Mouse (Mus musculus): ENCODE results near the gene Epc2. TPM values are rescaled to one million over a fixed set of nuclear protein-coding genes. Genes with fewer than 3 reads are reported as not detected.
A peak's percentile ranks its signal among the peaks of the same experiment; 100 is the strongest.

The Epc2 gene
- polyA plus RNA-seq (2015; fragmentation: Nextera tagmentation; extraction: Ambion mirVana), result 7.4 and 8.0 TPM in 2 replicates

DNA sequence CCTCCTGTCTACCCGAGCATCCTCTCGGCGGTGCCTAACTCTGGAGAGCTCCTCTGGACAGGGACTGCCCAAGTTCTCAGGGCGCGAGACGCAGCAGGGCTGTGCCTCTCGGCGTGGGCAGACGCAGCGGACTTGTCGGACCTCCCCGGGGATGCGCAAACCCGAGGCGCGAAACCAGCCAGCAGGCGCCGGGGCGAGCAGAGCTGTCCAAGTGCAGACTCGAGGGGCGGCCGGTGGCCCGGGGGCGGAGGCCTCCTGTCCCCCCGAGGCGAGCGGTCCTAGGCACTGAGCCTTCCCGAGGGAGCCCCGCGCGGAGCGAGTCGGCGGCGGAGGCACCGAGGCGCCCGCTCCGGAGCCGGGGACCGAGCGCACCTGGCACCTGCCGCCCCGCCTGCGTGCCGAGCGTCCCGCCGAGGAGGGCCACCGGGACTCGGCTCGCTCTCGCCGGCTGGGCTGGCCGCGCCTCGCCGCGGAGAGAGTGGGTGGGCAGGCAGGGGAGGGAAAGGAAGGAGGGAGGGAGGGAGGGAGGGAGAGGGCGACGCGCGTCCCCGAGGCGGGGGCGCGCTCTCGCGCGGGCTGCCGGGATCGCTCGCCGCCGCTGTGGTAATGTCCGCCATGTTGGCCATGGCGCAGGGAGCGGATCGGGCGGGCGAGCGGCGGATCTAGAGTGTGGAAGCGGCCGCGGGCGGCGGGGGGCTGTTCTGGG, at the start of gene Epc2:
Epc2 (plus strand) TSS at position 556 of the 706 bp plus-strand sequence.
- DNase-seq (ENCODE audit: low spot score), result peak; percentile 88

DNA sequence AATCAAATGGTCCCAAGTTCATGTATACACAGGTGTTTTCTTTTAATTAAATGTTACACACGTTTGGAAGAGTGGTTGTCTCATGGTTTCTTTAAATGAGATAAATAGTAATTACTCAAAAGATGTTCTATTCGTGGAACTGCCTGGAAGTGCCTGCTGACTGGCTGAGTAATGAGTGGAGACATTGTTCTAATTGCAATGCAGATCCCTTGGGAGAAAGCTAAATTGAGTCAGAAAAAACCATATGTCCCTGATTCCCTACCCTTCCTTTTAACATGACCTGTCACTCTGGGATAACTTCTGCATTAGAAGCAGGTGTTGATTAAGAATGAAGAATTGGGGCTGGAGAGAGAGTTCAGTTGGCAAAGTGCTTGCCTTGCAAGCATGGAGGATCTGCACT, 45.3 kb upstream of the Epc2 start:
- no peak for DNase-seq (ENCODE audit: low spot score)

DNA sequence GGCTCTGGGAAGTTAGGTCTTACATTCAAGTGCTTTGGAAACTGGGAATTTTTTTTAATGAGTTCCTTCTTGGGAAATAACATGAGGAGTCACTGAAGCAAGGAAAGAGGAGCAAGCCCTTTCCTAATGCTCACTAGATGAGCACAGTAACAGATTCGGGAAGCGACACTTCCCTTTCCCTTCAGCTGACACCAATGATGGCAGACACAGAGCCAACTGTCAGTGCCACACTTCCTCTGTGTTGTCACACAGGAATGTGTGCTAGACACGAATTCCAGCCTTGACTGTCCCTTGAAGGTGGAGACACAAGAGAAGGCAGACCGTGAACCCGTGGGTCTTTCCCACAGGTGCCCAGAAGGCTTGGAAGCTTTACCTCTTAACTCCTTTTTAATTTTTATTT, 39.6 kb upstream of the Epc2 start:
- no peak for DNase-seq (ENCODE audit: low spot score)

DNA sequence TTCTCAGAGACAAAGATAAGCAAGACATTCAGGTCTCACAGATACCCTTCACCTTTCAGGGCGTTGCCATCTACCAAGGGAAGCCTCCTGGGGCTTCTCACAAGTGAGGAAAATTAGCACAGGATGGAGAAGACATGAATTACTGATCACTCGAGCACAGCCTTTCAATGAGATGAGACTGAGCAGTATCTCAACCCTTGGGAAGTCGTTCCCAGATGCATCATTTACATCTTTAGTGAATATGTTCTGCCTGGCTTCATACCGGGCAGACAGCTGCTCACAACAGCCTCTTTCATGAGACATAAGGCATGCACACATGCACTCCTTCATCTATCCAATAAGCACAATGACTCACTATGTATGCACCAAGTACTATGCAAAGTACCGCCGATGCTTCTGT, 38.7 kb upstream of the Epc2 start:
- DNase-seq (ENCODE audit: low spot score), result no peak

DNA sequence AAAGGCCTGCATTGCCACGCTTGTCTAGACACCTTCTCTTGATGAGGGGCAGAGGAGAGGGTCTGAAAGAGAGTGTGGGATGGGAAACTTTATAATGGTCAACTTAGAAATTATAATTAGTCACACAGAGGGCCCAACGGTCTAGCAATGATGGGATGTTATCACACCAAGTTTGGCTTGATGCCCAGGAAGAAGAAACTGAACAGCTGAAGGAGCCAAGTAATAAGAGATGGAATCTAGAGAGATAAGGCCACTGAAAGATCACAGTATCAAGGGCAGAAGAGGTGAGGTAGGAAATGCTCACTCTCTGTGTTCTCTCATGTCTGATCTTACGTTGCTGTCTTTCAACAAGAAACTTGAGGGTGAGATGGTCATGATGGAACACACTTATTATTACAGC, 35.4 kb upstream of the Epc2 start:
- DNase-seq (ENCODE audit: low spot score), result no peak

DNA sequence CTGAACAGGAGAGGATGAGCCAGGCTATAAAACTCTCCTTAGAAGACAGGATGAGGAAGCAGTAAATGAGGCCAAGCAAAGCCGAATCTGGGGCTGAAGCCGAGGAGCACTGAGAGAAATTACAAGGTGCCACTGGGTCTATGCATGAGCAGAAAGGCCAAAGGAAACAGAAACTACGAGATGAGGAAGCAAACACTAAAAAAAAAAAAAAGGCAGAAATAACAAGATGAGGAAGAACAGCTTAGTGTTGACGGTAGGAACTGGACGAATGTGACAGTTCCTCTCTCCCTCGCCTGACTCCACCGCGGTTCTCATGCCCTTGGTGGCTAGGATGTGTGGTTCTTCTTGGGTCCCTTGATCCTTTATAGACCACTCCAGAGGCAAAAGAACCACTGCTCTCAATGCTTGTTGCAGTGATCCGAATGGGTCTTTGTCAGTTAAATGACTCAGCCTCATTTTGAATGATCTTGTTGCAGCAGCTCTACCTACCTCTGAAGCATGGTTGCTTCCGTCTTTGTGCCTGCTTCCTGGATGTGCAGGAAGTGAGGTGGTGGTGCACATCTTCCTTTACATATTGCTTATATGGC, 34.2 kb upstream of the Epc2 start:
- peak; percentile 55 for DNase-seq (ENCODE audit: low spot score)

DNA sequence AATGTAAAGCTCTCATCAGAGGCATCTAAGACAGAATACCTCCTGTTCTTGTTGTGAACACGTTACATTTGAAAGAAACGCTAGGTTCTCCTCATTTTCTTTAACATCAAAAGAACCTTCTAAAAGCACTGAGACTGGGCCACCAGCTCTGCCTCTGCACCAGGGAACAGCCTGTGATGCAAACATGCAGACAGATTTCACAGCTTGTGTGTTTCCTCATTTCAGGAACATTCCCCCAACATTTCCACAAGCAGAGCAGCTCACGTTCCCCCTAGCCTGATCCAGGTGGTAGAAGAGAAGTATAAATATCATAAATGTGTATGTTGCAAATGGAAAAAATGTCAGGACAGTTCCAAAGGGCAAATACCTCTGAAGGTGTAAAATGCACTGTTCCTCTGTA, 30.9 kb upstream of the Epc2 start:
- no peak for DNase-seq (ENCODE audit: low spot score)

DNA sequence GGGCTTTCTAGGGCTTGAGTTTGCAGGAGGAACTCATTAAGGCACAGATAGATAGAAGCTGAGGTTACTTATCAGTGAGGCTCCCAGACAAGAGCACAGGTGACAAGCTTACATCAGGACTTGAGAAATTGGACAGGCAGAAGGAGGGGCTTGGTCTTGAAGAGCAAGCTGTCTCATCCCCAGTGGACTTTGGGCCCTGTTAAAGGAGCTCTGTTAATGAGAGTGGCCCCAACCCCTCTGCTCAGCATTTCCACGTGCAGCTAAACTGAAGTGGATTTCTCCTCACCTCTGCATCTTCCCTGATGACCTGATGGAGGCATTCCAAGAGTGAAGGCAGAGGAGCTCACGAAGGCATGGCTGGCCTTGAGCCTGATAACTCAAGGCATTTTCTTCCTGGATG, 27.4 kb upstream of the Epc2 start:
- DNase-seq (ENCODE audit: low spot score), result no peak

DNA sequence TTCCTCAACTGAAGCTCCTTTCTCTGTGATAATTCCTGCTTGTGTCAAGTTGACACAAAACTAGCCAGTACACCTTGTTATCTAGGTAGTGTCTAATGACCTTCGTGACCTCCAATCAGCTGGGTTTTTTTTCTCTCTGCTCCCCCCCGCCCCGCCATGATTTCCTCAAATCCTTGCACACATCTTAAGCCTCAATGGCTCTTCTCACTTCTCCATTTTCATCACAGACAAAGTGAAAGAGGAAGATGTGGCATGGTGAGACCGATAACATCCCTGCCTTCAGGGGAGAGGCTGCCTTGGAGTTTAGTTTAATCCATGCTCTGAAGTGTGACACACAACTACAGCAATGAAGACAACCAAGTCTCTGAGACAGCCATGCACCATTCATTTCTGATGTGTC, 26.5 kb upstream of the Epc2 start:
- no peak for DNase-seq (ENCODE audit: low spot score)

DNA sequence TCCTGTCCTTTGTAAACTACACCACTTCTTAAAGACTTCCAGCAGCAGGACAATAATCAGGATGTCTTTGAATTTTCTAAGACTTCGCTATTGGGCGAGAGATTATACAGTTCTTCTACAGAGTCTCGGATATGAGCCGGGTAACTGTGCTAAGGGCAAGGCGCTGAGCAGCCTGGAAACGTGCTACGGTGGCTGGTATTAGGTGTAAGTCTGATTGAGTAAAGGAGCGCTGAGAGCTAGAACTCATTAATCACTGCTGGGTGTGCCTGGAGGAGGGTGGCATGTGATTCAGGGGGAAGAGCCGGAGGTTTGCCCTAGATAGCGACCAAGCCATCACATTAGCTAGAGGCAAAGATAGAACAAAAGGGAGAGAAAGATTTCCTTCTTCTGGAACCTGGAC, 25.1 kb upstream of the Epc2 start:
- no peak for DNase-seq (ENCODE audit: low spot score)

DNA sequence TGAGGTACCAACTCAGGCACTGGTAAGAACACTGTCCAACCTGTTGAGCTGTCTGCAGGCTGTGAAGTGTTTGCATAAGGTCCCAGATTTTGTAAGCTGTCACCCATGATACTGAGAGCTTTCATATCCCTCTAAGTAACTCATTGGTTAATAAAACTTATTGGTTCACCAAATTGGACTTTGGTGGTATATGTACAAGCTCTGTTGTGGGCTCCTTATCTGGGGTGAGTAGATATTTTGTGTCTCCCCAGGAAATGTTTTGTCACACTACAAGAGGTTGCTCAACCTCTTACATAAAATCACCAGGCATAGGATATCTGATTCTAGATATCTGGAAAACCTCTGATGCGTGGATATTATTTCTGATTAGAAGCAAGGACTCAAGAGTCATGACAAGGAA, 20.3 kb upstream of the Epc2 start:
- no peak for DNase-seq (ENCODE audit: low spot score)

DNA sequence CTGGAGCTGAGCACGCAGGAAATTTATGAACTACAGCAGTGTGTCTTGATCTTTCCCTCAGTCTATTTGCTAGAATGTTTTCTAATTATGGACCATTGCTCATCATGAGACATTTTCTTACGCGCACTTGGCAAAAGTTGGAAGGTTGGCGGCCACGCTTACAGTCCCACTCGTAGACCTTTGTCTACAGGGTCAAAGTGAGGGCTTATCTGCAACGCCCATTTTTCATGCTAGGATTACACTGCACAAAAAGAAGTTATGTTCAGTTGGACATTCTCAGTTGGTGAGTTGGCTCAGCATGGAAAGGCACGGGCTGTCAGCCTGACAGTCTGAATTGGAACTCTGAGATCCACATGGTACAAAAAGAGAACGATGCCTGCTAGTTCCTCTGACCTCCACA, 18.1 kb upstream of the Epc2 start:
- no peak for DNase-seq (ENCODE audit: low spot score)

DNA sequence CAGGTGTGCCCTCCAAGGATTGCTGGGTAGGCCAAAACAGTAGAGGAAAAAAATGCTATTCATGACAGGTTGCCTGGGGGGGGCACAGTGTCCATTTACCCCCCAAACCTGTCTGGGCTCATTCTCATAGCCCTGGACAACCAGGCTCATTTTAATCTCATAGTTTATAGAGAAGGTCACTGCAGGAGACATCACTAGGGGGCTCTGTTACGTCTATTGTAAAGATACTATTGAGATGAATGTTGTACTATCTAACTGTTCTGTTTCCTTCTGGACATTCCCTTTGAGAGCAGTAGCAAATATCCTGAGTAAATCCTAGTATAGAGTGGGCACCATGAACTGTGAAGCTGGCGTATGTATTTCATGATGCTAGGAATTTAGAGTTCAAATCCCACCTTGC, 5.0 kb upstream of the Epc2 start:
- DNase-seq (ENCODE audit: low spot score), result no peak

DNA sequence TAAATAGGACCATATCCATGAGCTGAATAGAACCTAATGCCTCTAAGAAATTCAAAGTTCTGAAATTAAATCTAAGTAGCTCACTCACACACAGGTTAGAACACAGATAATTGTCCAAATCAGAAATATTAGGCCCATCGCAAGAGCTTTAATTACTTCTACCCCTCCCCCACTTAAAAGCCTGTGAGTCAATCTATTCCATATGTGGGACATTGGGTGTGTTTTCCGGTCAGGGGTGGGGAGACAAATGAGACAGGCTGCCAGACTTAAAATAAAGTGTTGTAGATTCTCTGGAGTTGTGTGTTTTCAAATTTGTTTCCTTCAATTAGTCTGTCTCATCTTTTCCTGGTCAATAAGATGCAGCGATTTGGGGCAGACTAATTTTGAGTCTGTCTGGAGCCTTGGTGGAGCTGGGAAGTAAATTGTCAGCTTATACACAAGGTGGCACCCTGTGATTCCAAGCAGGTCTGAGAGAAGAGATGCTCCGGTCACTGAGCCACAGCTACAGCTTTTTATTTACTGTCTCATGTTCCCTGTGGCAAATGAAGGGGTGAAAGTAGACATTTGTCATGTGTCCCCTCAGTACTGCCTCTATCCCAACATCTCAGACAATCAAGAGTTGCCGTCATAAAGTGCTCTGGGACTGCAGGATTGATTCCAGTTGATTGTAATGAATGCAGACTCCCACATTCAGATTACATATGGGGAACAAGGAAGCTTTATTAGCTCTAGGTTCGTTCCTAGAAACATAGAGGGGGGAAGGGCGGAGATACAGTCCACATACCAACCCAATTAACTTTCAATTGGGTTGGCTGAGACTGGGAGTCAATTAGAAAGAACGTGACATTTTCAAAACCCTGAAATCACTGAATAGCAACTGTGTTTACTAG, 3.5 kb upstream of the Epc2 start:
- no peak for DNase-seq (ENCODE audit: low spot score)

DNA sequence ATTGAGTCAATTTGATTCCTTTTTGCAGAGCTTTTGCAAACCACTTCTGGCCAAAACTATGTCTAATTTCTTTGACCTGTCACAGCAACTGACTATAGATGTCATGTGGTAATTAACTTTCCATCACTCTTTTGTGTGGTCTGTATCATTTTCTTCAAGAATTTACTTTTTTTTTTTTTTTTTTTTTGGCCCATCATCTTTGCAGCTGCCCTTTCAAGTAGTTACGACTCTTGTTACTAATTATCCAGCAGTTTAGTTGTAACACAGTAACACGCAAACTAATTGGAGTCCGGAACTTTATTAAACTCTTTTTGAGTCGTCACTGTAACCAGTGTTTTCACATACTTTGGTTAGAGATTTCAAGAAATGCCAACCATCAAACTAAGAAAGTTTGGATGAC, 819 bp upstream of the Epc2 start:
- no peak for DNase-seq (ENCODE audit: low spot score)

DNA sequence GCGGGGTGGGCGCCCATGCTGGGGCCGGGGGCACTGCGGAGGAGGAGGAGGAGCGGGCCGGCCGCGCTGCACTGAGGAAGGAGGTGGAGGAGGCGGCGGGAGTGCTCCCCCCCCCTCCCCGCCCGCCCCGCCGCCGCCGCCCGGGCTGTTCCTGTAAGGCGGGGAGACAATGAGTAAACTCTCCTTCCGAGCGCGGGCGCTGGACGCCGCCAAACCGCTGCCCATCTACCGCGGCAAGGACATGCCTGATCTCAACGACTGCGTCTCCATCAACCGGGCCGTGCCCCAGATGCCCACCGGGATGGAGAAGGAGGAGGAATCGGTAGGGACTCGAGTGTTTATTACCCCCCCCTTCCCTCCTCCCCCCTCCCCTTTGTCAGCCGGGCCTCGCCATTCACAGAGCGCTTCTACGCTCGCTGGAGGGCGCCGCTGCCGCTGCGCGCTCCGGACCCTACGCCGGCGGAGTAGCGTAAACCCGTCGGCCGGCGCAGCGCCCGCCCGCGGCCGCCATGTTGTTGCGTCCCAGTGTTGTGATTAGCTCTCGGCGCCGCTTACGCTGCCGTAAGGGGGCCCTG, 438 bp downstream of the Epc2 start:
- peak; percentile 96 for DNase-seq (ENCODE audit: low spot score)

DNA sequence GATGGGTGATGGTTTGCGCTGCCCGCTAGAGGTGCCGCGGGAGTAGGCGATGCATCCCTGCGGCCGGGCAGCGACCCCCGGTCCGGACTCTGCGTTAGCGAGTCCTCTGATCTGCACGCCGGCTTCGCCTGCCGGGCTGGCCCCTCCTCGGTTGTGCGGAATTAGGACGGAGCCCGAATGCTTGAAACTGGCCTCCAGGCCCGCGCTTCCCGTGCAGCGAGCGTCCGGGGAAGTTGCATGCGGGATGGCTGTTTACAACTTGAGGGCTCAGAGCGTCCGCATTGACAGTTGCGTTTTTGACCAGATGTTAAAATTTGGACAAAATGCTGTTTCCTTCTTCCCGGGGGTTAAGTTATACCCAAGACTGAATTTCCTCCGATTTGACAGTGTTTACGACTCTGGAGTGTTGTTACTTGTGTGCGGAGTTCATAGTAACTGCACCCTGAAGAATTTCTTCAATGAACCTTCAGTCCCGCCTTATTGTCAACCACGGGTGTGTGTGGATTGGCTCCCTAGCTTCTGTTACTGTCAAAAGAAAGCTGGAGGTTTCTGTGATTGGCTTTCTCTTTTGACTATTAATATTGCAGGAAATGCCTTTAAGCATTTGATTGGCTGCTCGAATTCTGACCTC, 1.3 kb downstream of the Epc2 start:
- peak; percentile 90 for DNase-seq (ENCODE audit: low spot score)

DNA sequence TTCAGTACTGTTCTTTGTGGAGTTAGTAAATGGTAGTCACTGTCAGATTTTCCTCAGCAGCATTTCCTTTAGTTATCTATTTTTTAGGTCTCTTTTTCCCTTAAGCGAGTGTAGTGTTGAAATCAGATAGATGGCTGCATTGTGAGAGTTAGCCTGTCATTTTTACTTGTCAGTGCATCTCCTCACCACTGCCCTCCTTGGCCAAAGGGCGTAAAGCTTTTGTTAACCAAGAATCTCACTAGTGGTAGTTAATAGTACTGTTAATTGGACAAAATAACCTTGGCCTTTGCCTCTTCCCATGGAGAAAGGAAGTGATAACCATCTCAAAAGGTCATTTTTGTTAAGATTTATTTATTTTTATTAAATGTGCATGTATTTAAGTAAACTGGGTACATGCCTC, 6.5 kb downstream of the Epc2 start:
- DNase-seq (ENCODE audit: low spot score), result no peak

DNA sequence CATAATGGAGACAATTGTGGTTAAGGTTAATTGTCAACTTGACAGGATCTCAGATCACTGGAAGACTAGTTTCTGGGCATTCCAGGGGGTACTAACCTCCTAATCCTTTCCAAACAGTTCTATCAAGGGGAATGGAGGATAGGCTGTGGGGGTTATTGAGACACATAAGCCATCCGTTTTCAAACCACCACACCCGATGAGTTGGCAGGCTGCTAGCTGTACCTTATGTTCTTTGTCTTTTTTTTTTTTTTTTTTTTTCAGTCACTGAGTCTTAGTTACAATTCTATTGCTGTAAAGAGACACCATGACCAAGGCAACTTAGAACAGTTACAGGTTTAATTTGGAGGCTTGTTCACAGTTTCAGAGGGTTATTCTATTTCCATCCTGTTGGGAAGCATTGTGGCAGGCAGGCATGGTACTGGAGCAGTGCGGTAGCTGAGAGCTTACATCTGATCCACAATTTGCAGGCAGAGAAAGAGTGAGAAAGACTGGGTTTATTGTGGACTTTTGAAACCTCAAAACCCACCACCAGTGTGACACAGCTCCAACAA, 14.5 kb downstream of the Epc2 start:
- no peak for DNase-seq (ENCODE audit: low spot score)

DNA sequence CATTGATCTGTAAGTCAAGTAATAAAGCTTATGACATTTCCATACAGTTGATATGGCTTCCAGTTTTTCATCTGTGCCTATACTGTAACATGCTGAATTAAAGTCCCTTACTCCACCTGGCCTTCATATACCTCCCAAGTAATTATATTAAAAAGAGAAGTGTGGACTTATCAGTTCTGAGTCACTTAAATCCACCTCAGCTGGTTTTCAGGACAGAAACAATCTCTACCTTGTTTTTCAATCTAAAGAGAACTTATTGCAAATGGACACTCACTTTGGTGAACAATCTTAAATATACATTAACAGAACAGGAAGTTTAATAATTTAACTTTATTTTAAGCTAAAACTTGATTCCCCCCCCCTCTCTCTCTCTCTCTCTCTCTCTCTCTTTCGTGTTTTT, 15.8 kb downstream of the Epc2 start:
- no peak for DNase-seq (ENCODE audit: low spot score)

DNA sequence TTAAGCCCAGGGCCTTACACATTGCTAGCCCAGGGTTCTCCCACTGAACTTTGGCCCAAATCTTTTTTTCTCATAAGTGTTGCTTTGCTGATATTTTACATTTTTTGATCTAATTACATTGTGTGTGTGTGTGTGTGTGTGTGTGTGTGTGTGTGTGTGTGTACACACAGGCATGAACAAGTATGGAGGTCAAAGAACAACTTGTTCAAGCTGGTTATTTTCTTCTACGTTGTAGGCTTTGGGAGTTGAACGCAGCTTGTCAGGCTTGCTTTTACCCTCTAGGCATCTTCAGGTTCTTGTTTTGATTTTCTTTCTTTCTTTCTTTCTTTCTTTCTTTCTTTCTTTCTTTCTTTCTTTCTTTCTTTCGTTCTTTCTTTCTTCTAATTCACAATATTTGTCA, 19.9 kb downstream of the Epc2 start:
- no peak for DNase-seq (ENCODE audit: low spot score)

Data from thymus, postnatal 0 days (tissue).